Mouse (Mus musculus) intestine, postnatal 0 days (tissue): ENCODE results near the gene Atad5. TPM values are rescaled to one million over a fixed set of nuclear protein-coding genes. Genes with fewer than 3 reads are reported as not detected.

Experiments used
- ATAC-seq: fragments of 200-750 bp; cut with Nextera tagmentation; 2 replicates; pipeline ENCODE4 v1.8.0; 2017; ENCODE audit warnings: mild to moderate bottlenecking, moderate TSS enrichment, moderate library complexity
- H3K27ac ChIP-seq: fragments of 300-500 bp; sonication (generic); 2 replicates; pipeline ENCODE4 v1.5.1; 2014; ENCODE audit warnings: mild to moderate bottlenecking, low read depth, low read length, moderate library complexity
- H3K27me3 ChIP-seq: fragments of 300-500 bp; sonication (generic); replicated peaks from 2 replicates; pipeline ENCODE4 v1.6.1; 2014; ENCODE audit warnings: low read length, mixed read lengths; ENCODE audit not compliant: control insufficient read depth, insufficient read depth
- H3K36me3 ChIP-seq: fragments of 300-500 bp; sonication (generic); 2 replicates; pipeline ENCODE4 v1.6.1; 2014; ENCODE audit warnings: mild to moderate bottlenecking, moderate library complexity; ENCODE audit not compliant: control insufficient read depth, insufficient read depth
- H3K4me1 ChIP-seq: fragments of 300-500 bp; sonication (generic); replicated peaks from 2 replicates; pipeline ENCODE4 v1.6.1; 2014; ENCODE audit warnings: antibody characterized with exemption, low read length, mixed read lengths; ENCODE audit not compliant: control insufficient read depth, insufficient read depth
- H3K4me2 ChIP-seq: fragments of 300-500 bp; sonication (generic); replicated peaks from 2 replicates; pipeline ENCODE4 v1.6.1; 2014; ENCODE audit warnings: low read depth, mild to moderate bottlenecking, moderate library complexity
- H3K4me3 ChIP-seq: fragments of 300-500 bp; sonication (generic); 2 replicates; pipeline ENCODE4 v1.5.1; 2014; ENCODE audit warnings: low read depth, low read length
- H3K9ac ChIP-seq: fragments of 300-500 bp; sonication (generic); 2 replicates; pipeline ENCODE4 v1.6.1; 2014; ENCODE audit warnings: mild to moderate bottlenecking, low read depth, low read length
- H3K9me3 ChIP-seq: fragments of 300-500 bp; sonication (generic); 2 replicates; pipeline ENCODE4 v1.6.1; 2016; ENCODE audit warnings: mixed run types; ENCODE audit not compliant: control insufficient read depth
- CTCF ChIP-seq: sonication (generic); IDR thresholded peaks from 2 replicates; pipeline ENCODE4 v1.5.1; 2016; ENCODE audit warnings: low read depth, mild to moderate bottlenecking, control low read depth, antibody characterized with exemption, moderate library complexity
- WGBS: fragments of 180-500 bp; shearing (Covaris S2); extraction: QIAGEN DNeasy Blood & Tissue Kit; methylation state at CpG from one replicate; pipeline ENCODE4 v1.1.7; 2014; 5-methylcytosine and 5-hydroxymethylcytosine counted together
- polyA plus RNA-seq: library from polyadenylated mRNA; unstranded; fragments of >200 nt; fragmentation: Nextera tagmentation; extraction: Ambion mirVana; gene quantifications from 2 replicates; pipeline ENCODE4 v1.2.1, GENCODE M21; 2015

Gene Atad5
- 2.2 and 2.4 TPM in 2 replicates for polyA plus RNA-seq

DNA sequence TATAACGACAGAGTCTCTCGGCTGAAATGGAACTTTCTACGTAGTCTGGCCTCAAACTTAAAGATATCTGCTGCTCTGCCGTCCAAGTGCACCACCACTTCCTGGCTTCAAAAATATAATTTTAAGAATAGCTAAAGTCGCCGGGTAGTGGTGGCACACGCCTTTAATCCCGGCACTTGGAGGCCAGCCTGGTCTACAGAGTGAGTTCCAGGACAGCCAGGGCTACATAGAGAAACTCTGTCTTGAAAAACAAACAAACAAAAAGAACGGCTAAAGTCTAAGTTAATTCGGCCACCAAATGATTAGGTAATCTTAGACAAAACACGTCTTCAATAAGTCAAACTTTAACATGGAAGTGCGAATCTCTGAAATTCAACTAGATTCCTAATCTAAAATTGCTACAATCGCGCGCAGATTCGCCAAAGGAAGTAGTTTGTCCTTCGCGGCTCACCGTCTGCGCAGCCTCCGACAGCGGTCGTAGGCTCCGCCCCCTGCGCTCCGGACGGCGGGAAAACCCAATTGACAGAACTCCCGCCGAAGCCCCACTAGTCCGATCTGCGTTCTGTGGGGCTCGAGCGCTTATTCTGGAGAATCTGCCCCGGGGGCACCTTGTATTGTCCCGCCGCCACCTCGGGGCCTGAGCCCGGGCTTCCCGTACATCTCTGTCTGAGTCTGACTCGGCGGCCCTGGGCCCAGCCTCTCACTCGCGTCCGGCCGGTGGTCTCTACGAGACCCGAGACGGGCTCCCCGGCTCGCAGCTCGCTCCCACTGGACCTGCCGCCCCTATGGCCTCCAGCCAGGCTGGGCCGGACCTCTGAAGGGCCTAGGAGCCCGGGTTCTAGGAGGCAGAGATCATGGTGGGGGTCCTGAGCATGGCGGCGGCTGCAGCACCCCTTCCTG is at the start of gene Atad5:
Gene Atad5 (plus strand): TSS at position 484 of the 900 bp plus-strand sequence.
- Histone ChIP-seq H3K27ac (peak within 1 kb of the TSS; percentile 15; the same call in 1 of the 2 replicates), H3K4me2 (peak within 1 kb of the TSS; percentile 97), H3K4me1 (no peaks in the 10 kb centered on the region), H3K9ac (peak within 1 kb of the TSS; percentile 95), H3K4me3 (peak within 1 kb of the TSS; percentile 98), H3K36me3 (no peaks in the 10 kb centered on the region), H3K27me3 (no peaks in the 10 kb centered on the region), H3K9me3 (no peaks in the 10 kb centered on the region)
- ATAC-seq = peak; percentile 46
- 4% methylated on average over 57 of the region's 57 CpGs for WGBS
- no peak for TF ChIP-seq CTCF

GRCm38 (mm10) chr11:80042615-80043418 is 46.4 kb upstream of the Atad5 start:
- 58% methylated on average over 10 of the region's 10 CpGs for WGBS
- ATAC-seq = no peak

GRCm38 (mm10) chr11:80043419-80043817 is 45.8 kb upstream of the Atad5 start:
- Histone ChIP-seq H3K27ac (no peak overlapping the region), H3K36me3 (peaks cover 11% of the 10 kb centered on the region), H3K27me3 (no peaks in the 10 kb centered on the region), H3K4me2 (no peak overlapping the region), H3K4me1 (no peaks in the 10 kb centered on the region), H3K9ac (no peak overlapping the region), H3K4me3 (no peak overlapping the region), H3K9me3 (no peaks in the 10 kb centered on the region)
- TF ChIP-seq CTCF = no peak
- 87% methylated on average over 8 of the region's 8 CpGs for WGBS
- no peak for ATAC-seq

More at GRCm38 (mm10) chr11:80042615-80043418, 46.4 kb upstream of the Atad5 start:
- Histone ChIP-seq H3K27me3 (no peaks in the 10 kb centered on the region), H3K4me2 (no peak overlapping the region), H3K9ac (no peak overlapping the region), H3K9me3 (no peaks in the 10 kb centered on the region), H3K4me3 (no peak overlapping the region), H3K36me3 (peaks cover 6% of the 10 kb centered on the region), H3K27ac (no peak overlapping the region), H3K4me1 (no peaks in the 10 kb centered on the region)
- peak; percentile 82 for TF ChIP-seq CTCF

DNA sequence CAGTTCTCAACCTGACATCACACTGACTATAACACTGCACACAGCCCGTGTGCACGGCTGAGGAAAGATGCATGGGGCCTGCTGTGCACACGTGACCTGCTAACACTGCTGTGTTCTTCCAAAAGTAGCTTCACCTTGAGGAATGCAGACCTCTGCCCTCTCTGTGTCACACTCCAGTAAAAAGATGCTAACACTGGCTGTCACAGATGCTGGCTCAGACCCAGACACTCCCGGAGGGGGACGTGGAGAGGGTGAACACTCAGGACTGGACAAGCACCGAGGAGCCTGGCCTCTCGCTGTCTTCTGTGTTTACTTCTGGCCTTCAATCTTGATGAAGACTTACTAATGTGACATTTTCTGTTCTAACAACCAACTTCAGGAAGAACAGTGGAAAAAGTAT is 42.3 kb upstream of the Atad5 start:
- Histone ChIP-seq H3K4me1 (no peaks in the 10 kb centered on the region), H3K4me2 (no peak overlapping the region), H3K9me3 (no peaks in the 10 kb centered on the region), H3K9ac (no peak overlapping the region), H3K27me3 (no peaks in the 10 kb centered on the region), H3K4me3 (no peak overlapping the region), H3K27ac (no peak overlapping the region), H3K36me3 (peaks cover 15% of the 10 kb centered on the region)
- no peak for ATAC-seq
- 79% methylated on average over 7 of the region's 7 CpGs for WGBS
- TF ChIP-seq CTCF = no peak

DNA sequence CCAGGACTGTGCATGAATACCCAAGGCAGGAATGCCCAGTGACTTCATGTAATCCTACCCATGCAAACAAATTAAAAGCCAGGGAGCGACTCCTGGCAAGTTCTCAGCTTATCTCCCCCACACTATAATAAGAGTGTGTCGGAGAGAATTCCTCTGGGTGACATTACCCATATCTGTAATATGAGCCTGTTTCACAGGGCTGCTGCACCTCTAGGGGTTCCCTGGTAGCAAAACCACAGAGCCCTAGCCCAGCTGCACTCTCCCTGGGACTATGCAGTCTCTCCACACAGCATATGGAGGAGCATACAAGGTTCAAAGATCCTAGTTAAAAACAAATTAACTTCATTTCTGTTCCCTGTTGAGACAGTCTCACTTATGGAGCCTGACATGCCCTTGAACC is 39.1 kb upstream of the Atad5 start:
- no peak overlapping the region for H3K4me3 ChIP-seq
- no peak overlapping the region for H3K4me2 ChIP-seq
- H3K9me3 ChIP-seq = no peaks in the 10 kb centered on the region
- H3K9ac ChIP-seq = no peak overlapping the region
- ATAC-seq = no peak
- WGBS = 48% methylated on average over 2 of the region's 2 CpGs
- TF ChIP-seq CTCF = no peak
- no peak overlapping the region for H3K27ac ChIP-seq
- H3K27me3 ChIP-seq = no peaks in the 10 kb centered on the region
- H3K4me1 ChIP-seq = no peaks in the 10 kb centered on the region
- peaks cover 21% of the 10 kb centered on the region for H3K36me3 ChIP-seq

DNA sequence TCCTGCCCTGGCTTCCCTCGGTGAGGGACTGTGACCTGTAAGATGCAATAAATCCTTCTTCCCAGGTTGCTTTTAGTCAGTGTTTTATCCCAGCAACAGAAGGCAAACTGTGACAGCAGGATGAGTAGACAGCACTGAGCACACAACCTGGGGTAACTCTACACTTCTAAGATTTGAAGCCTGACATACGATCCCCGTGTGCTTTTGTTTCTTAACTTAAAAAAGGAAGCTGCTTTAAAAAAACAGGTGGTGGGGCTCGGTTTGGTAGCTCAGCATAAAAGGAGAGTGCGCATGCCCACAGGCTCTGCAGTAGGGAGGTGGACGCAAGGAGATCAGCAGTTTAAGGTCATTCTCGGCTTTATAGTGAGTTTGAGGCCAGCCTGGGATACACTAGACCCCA is 36.7 kb upstream of the Atad5 start:
- no peak overlapping the region for H3K4me3 ChIP-seq
- no peak for TF ChIP-seq CTCF
- peaks cover 35% of the 10 kb centered on the region for H3K36me3 ChIP-seq
- H3K4me1 ChIP-seq = no peaks in the 10 kb centered on the region
- H3K27me3 ChIP-seq = no peaks in the 10 kb centered on the region
- no peak for ATAC-seq
- H3K4me2 ChIP-seq = no peak overlapping the region
- WGBS = 79% methylated on average over 7 of the region's 7 CpGs
- H3K27ac ChIP-seq = no peak overlapping the region
- H3K9me3 ChIP-seq = no peaks in the 10 kb centered on the region
- H3K9ac ChIP-seq = no peak overlapping the region
